Mouse (Mus musculus): ENCODE measurements around the gene Rab27a. TPM values are rescaled to one million over a fixed set of nuclear protein-coding genes. Genes with fewer than 3 reads are reported as not detected.
A peak's percentile ranks its signal among the peaks of the same experiment; 100 is the strongest.
"Not testable (repeated sequence)": the region's sequence is repeated elsewhere in the genome, so short reads cannot be mapped to it uniquely, and the experiment has no call there.

Rab27a gene
- total RNA-seq, 1 experiment from 2014 or later, result 67.6 TPM

GRCm38 (mm10) chr9:73087581-73087980 is 42.9 kb downstream of the Rab27a start:
- no peak for ATAC-seq (replicated peaks; ENCODE audit: low read depth, poor library complexity, severe bottlenecking)

- peak; percentile 75 for ATAC-seq (replicated peaks; ENCODE audit: low read depth, poor library complexity, severe bottlenecking)
Measured at GRCm38 (mm10) chr9:73089222-73089920, 44.7 kb downstream of the Rab27a start.

GRCm38 (mm10) chr9:73090121-73090520 is 45.5 kb downstream of the Rab27a start:
- no peak for ATAC-seq (replicated peaks; ENCODE audit: low read depth, poor library complexity, severe bottlenecking)

GRCm38 (mm10) chr9:73091747-73092146 is 47.1 kb downstream of the Rab27a start:
- peak; percentile 48 for ATAC-seq (replicated peaks; ENCODE audit: low read depth, poor library complexity, severe bottlenecking)

GRCm38 (mm10) chr9:73094580-73094979 is 49.9 kb downstream of the Rab27a start:
- no peak for ATAC-seq (replicated peaks; ENCODE audit: low read depth, poor library complexity, severe bottlenecking)

- ATAC-seq (replicated peaks; ENCODE audit: low read depth, poor library complexity, severe bottlenecking), result no peak
Measured at GRCm38 (mm10) chr9:73097898-73098297, 53.2 kb downstream of the Rab27a start.

GRCm38 (mm10) chr9:73101536-73101935 is 56.9 kb downstream of the Rab27a start, which contains the start of gene Khdc3:
TSS of gene Khdc3 (plus strand) at chr9:73101836.
- no peak for ATAC-seq (replicated peaks; ENCODE audit: low read depth, poor library complexity, severe bottlenecking)

GRCm38 (mm10) chr9:73102181-73102580 is 57.5 kb downstream of the Rab27a start, which contains the start of gene Gm20509:
TSS of gene Gm20509 (plus strand) at chr9:73102470.
- ATAC-seq (replicated peaks; ENCODE audit: low read depth, poor library complexity, severe bottlenecking), result no peak

- peak; percentile 27; the same call in 1 of the 2 replicates for ATAC-seq (replicated peaks; ENCODE audit: low read depth, poor library complexity, severe bottlenecking)
Measured at GRCm38 (mm10) chr9:73103159-73103879, 58.7 kb downstream of the Rab27a start.

GRCm38 (mm10) chr9:73103880-73104198 is 59.2 kb downstream of the Rab27a start:
- peak; percentile 12; the same call in 1 of the 2 replicates for ATAC-seq (replicated peaks; ENCODE audit: low read depth, poor library complexity, severe bottlenecking)

GRCm38 (mm10) chr9:73105141-73105540 is 60.5 kb downstream of the Rab27a start:
- no peak for ATAC-seq (replicated peaks; ENCODE audit: low read depth, poor library complexity, severe bottlenecking)

- ATAC-seq (replicated peaks; ENCODE audit: low read depth, poor library complexity, severe bottlenecking), result no peak
Measured at GRCm38 (mm10) chr9:73105771-73106170, 61.1 kb downstream of the Rab27a start.

GRCm38 (mm10) chr9:73112919-73113906 is 68.6 kb downstream of the Rab27a start, which contains the start of gene Rsl24d1:
TSS of gene Rsl24d1 (plus strand) at chr9:73113426.
- ATAC-seq (replicated peaks; ENCODE audit: low read depth, poor library complexity, severe bottlenecking), result peak; percentile 95

- not testable (repeated sequence) for ATAC-seq (replicated peaks; ENCODE audit: low read depth, poor library complexity, severe bottlenecking)
Measured at GRCm38 (mm10) chr9:73116704-73117103, 72.0 kb downstream of the Rab27a start.

GRCm38 (mm10) chr9:73118012-73118411 is 73.4 kb downstream of the Rab27a start:
- no peak for ATAC-seq (replicated peaks; ENCODE audit: low read depth, poor library complexity, severe bottlenecking)

- peak; percentile 83 for ATAC-seq (replicated peaks; ENCODE audit: low read depth, poor library complexity, severe bottlenecking)
Measured at GRCm38 (mm10) chr9:73121735-73122134, 77.1 kb downstream of the Rab27a start.

GRCm38 (mm10) chr9:73125043-73125570 is 80.5 kb downstream of the Rab27a start:
- no peak for ATAC-seq (replicated peaks; ENCODE audit: low read depth, poor library complexity, severe bottlenecking)

GRCm38 (mm10) chr9:73127457-73127856 is 82.8 kb downstream of the Rab27a start:
- peak; percentile 74 for ATAC-seq (replicated peaks; ENCODE audit: low read depth, poor library complexity, severe bottlenecking)

GRCm38 (mm10) chr9:73129875-73130274 is 85.2 kb downstream of the Rab27a start:
- ATAC-seq (replicated peaks; ENCODE audit: low read depth, poor library complexity, severe bottlenecking), result no peak

- no peak for ATAC-seq (replicated peaks; ENCODE audit: low read depth, poor library complexity, severe bottlenecking)
Measured at GRCm38 (mm10) chr9:73130529-73130928, 85.9 kb downstream of the Rab27a start.
